Mouse (Mus musculus) lung, postnatal 0 days (tissue): Measurements from ENCODE around the gene Cenpm.

ENCODE experiments used
- CTCF ChIP-seq: IDR thresholded peaks from 2 replicates; pipeline ENCODE4 v1.5.1; 2016; ENCODE audit warnings: antibody characterized with exemption, mild to moderate bottlenecking
- EP300 ChIP-seq: IDR thresholded peaks from 2 replicates; pipeline ENCODE4 v1.6.1; 2016; ENCODE audit warnings: antibody characterized with exemption, mild to moderate bottlenecking, control low read depth

- TF ChIP-seq CTCF (no peak), EP300 (no peak)
These were observed 42.5 kb downstream of the Cenpm start for GRCm38 (mm10) chr15:82202086-82202485.
